Mouse (Mus musculus): ENCODE data around the gene Psat1. TPM values are rescaled to one million over a fixed set of nuclear protein-coding genes. Genes with fewer than 3 reads are reported as not detected.
A peak's percentile ranks its signal among the peaks of the same experiment; 100 is the strongest.

The Psat1 gene
- total and polyA plus RNA-seq, 3 experiments = 340 to 549 (median 423) TPM

- TF ChIP-seq CHD2 (IDR thresholded peaks at IDR 0.05; ENCODE audit: low read length) (no peak), TBP (conservative IDR thresholded peaks at IDR 0.05; ENCODE audit: low read depth, low read length) (0 out of 2 replicates have a peak, but pooled peaks have one; percentile 24), HCFC1 (IDR thresholded peaks at IDR 0.05; ENCODE audit: low read depth, low read length) (no peak), GABPA (IDR thresholded peaks at IDR 0.05; ENCODE audit: insufficient replicate concordance, low read depth, low read length) (no peak), BHLHE40 (IDR thresholded peaks at IDR 0.05; ENCODE audit: low read depth, low read length) (no peak; the same call in 1 of the 2 replicates), MYC (IDR thresholded peaks at IDR 0.05; ENCODE audit: low read depth, low read length) (no peak), CTCF (conservative IDR thresholded peaks at IDR 0.05 in 1 of 2, IDR thresholded peaks at IDR 0.05 in 1 of 2; ENCODE audit: low read depth in 2 of 2, low read length in 2 of 2) (peak in 1 of 2 experiments; percentile 28; a peak in 2 of 4 replicates), JUND (conservative IDR thresholded peaks at IDR 0.05; ENCODE audit: low read depth, low read length) (no peak)
These were observed 23.7 kb downstream of the Psat1 start (continued) for GRCm38 (mm10) chr19:15923426-15923825.

- dilution Hi-C loops (cut with MboI; ENCODE audit: extremely low pct_ligation_motif_present, extremely low pct_unique_long_range_greater_than_20kb, low sequenced_read_pairs) = no loop called here
- no peaks in the 10 kb centered on the region for H3K27me3 ChIP-seq (replicated peaks)
- TF ChIP-seq MYC (IDR thresholded peaks at IDR 0.05; ENCODE audit: low read depth, low read length) (no peak), IRF4 (IDR thresholded peaks at IDR 0.05; ENCODE audit: low read depth, low read length) (no peak), SIN3A (IDR thresholded peaks at IDR 0.05; ENCODE audit: low read length) (no peak), ELF1 (IDR thresholded peaks at IDR 0.05; ENCODE audit: low read depth, low read length) (no peak), MAX (IDR thresholded peaks at IDR 0.05; ENCODE audit: low read length) (no peak), ZKSCAN1 (IDR thresholded peaks at IDR 0.05; ENCODE audit: borderline replicate concordance, low read depth, low read length) (no peak), MAFK (IDR thresholded peaks at IDR 0.05; ENCODE audit: insufficient replicate concordance, low read length) (no peak), ZNF384 (IDR thresholded peaks at IDR 0.05; ENCODE audit: low read depth, low read length) (no peak), TBP (conservative IDR thresholded peaks at IDR 0.05; ENCODE audit: low read depth, low read length) (no peak), TCF12 (IDR thresholded peaks at IDR 0.05; ENCODE audit: low read depth, low read length) (no peak), CHD2 (IDR thresholded peaks at IDR 0.05; ENCODE audit: low read length) (no peak), NELFE (IDR thresholded peaks at IDR 0.05; ENCODE audit: low read depth, low read length) (no peak), CHD1 (IDR thresholded peaks at IDR 0.05; ENCODE audit: low read depth, low read length) (no peak), MAZ (IDR thresholded peaks at IDR 0.05; ENCODE audit: low read depth, low read length) (no peak), PAX5 (IDR thresholded peaks at IDR 0.05; ENCODE audit: low read length) (no peak), MEF2A (IDR thresholded peaks at IDR 0.05; ENCODE audit: borderline replicate concordance, low read depth, low read length) (no peak)
- no peak for DNase-seq (ENCODE audit: extremely low read depth)
- peaks cover 0 to 18% of the 10 kb centered on the region in 2 experiments; a peak in 2 of 4 replicates for H3K4me1 ChIP-seq (ENCODE audit: control insufficient read depth in 1 of 2, insufficient read depth in 2 of 2)
- peaks cover 48% of the 10 kb centered on the region for H3K79me2 ChIP-seq (replicated peaks; ENCODE audit: control insufficient read depth, extremely low read depth, insufficient read depth, poor library complexity, severe bottlenecking)
- peaks cover 50 to 73% of the 10 kb centered on the region in 2 experiments for H3K36me3 ChIP-seq (replicated peaks in 1 of 2; ENCODE audit: control insufficient read depth in 1 of 2, insufficient read depth in 1 of 2, low read length in 1 of 2)
- no peak overlapping the region for H3K4me3 ChIP-seq (replicated peaks in 1 of 3; ENCODE audit: low read depth in 2 of 3, low read length in 2 of 3, poor library complexity in 1 of 3)
- no peaks in the 10 kb centered on the region for H3K9me3 ChIP-seq (replicated peaks; ENCODE audit: low read length)
- H3K4me2 ChIP-seq (ENCODE audit: insufficient read depth, low read depth, poor library complexity, severe bottlenecking) = no peak overlapping the region
- no peak overlapping the region for H3K27ac ChIP-seq (ENCODE audit: insufficient read depth, low read depth)
- in situ Hi-C loops (cut with MboI; ENCODE audit: low pct_ligation_motif_present, low pct_unique_long_range_greater_than_20kb, low sequenced_read_pairs) = no loop called here
- H3K9ac ChIP-seq (ENCODE audit: insufficient read depth, low read depth) = no peak overlapping the region
These were observed 27.8 kb downstream of the Psat1 start for GRCm38 (mm10) chr19:15919336-15919735.
